Mouse (Mus musculus) midbrain, embryonic 12.5 days (tissue): Measurements from ENCODE around the gene Khnyn. TPM values are rescaled to one million over a fixed set of nuclear protein-coding genes. Genes with fewer than 3 reads are reported as not detected.

Experiments used
- ATAC-seq: fragments of 200-750 bp; cut with Nextera tagmentation; 2 replicates; pipeline ENCODE4 v1.8.0; 2017; ENCODE audit warnings: low read depth, moderate TSS enrichment, moderate library complexity; ENCODE audit not compliant: low FRiP score
- H3K27ac ChIP-seq: fragments of 300-500 bp; sonication (generic); replicated peaks from 2 replicates; pipeline ENCODE4 v1.5.1; 2016; ENCODE audit warnings: mild to moderate bottlenecking
- H3K27me3 ChIP-seq: fragments of 300-500 bp; sonication (generic); 2 replicates; pipeline ENCODE4 v1.6.1; 2016; ENCODE audit warnings: mild to moderate bottlenecking
- H3K36me3 ChIP-seq: fragments of 300-500 bp; sonication (generic); 2 replicates; pipeline ENCODE4 v1.6.1; 2016
- H3K4me1 ChIP-seq: fragments of 300-500 bp; sonication (generic); 2 replicates; pipeline ENCODE4 v1.6.1; 2016
- H3K4me2 ChIP-seq: fragments of 300-500 bp; sonication (generic); replicated peaks from 2 replicates; pipeline ENCODE4 v1.6.1; 2016; ENCODE audit warnings: mild to moderate bottlenecking, moderate library complexity
- H3K4me3 ChIP-seq: fragments of 300-500 bp; sonication (generic); 2 replicates; pipeline ENCODE4 v1.5.1; 2016; ENCODE audit warnings: mild to moderate bottlenecking
- H3K9ac ChIP-seq: fragments of 300-500 bp; sonication (generic); replicated peaks from 2 replicates; pipeline ENCODE4 v1.6.1; 2016; ENCODE audit warnings: mild to moderate bottlenecking, moderate library complexity
- H3K9me3 ChIP-seq: fragments of 300-500 bp; sonication (generic); 2 replicates; pipeline ENCODE4 v1.6.1; 2016; ENCODE audit warnings: mild to moderate bottlenecking
- WGBS: fragments of 180-500 bp; shearing (Covaris S2); methylation state at CpG from one replicate; pipeline ENCODE4 v1.1.7; 2016; 5-methylcytosine and 5-hydroxymethylcytosine counted together
- polyA plus RNA-seq: library from polyadenylated mRNA; unstranded; fragments of >200 nt; fragmentation: Nextera tagmentation; extraction: Ambion mirVana; gene quantifications from 2 replicates; pipeline ENCODE4 v1.2.1, GENCODE M21; 2016

Gene Khnyn
- polyA plus RNA-seq, 1 experiment from 2014 or later: 21.5 TPM

DNA sequence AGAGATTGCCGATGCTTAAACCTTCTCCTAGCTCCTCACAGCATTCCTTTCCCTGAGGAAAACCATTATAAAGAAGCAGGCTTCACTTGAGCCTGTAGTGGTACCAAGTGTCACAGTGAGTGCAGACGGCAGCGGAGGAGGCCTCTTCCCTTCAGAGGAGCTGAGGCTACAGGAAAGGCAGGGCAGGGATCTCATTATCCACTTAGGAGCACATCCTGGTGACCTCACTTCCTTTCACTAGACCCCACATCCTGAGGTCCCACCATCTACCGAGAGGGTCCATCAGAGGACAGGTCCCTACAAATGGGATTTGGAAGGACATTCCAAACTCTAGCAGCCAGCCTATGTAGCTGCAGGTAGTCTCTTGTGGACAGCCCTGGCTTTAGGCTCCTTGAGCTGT lies 27.2 kb upstream of the Khnyn start:
- Histone ChIP-seq H3K4me1 (peaks cover 63% of the 10 kb centered on the region), H3K4me3 (no peak overlapping the region)

GRCm38 (mm10) chr14:55862186-55862585 lies 22.6 kb upstream of the Khnyn start:
- no peak overlapping the region; the same call in 1 of the 2 replicates for H3K27ac ChIP-seq
- ATAC-seq: no peak
- H3K4me2 ChIP-seq: no peak overlapping the region
- H3K36me3 ChIP-seq: peaks cover 45% of the 10 kb centered on the region
- no peaks in the 10 kb centered on the region for H3K27me3 ChIP-seq
- WGBS: 77% methylated on average over 6 of the region's 6 CpGs
- H3K4me1 ChIP-seq: peaks cover 25% of the 10 kb centered on the region
- H3K9ac ChIP-seq: no peak overlapping the region
- no peaks in the 10 kb centered on the region for H3K9me3 ChIP-seq
- no peak overlapping the region for H3K4me3 ChIP-seq

More for the DNA sequence above, 27.2 kb upstream of the Khnyn start:
- no peak overlapping the region for H3K4me2 ChIP-seq
- H3K27ac ChIP-seq: no peak overlapping the region
- H3K36me3 ChIP-seq: peaks cover 14% of the 10 kb centered on the region; the same call in 1 of the 2 replicates
- no peaks in the 10 kb centered on the region for H3K9me3 ChIP-seq
- H3K27me3 ChIP-seq: no peaks in the 10 kb centered on the region
- ATAC-seq: no peak
- WGBS: 72% methylated on average over 4 of the region's 4 CpGs
- no peak overlapping the region for H3K9ac ChIP-seq

GRCm38 (mm10) chr14:55862970-55863369 lies 21.8 kb upstream of the Khnyn start:
- no peaks in the 10 kb centered on the region for H3K27me3 ChIP-seq
- peaks cover 49% of the 10 kb centered on the region for H3K36me3 ChIP-seq
- H3K4me2 ChIP-seq: no peak overlapping the region
- no peak overlapping the region for H3K4me3 ChIP-seq
- no peak overlapping the region; the same call in 1 of the 2 replicates for H3K27ac ChIP-seq
- H3K9ac ChIP-seq: no peak overlapping the region
- 88% methylated on average over 10 of the region's 10 CpGs for WGBS
- H3K9me3 ChIP-seq: no peaks in the 10 kb centered on the region
- no peak for ATAC-seq
- H3K4me1 ChIP-seq: peaks cover 17% of the 10 kb centered on the region

GRCm38 (mm10) chr14:55863773-55864172 lies 21.0 kb upstream of the Khnyn start:
- Histone ChIP-seq H3K4me1 (peaks cover 15% of the 10 kb centered on the region; the same call in 1 of the 2 replicates), H3K36me3 (peaks cover 54% of the 10 kb centered on the region), H3K9ac (no peak overlapping the region), H3K9me3 (no peaks in the 10 kb centered on the region), H3K27ac (no peak overlapping the region; the same call in 1 of the 2 replicates), H3K4me2 (no peak overlapping the region), H3K4me3 (no peak overlapping the region), H3K27me3 (no peaks in the 10 kb centered on the region)
- WGBS: 29% methylated on average over 7 of the region's 7 CpGs
- ATAC-seq: peak; percentile 55; the same call in 1 of the 2 replicates

DNA sequence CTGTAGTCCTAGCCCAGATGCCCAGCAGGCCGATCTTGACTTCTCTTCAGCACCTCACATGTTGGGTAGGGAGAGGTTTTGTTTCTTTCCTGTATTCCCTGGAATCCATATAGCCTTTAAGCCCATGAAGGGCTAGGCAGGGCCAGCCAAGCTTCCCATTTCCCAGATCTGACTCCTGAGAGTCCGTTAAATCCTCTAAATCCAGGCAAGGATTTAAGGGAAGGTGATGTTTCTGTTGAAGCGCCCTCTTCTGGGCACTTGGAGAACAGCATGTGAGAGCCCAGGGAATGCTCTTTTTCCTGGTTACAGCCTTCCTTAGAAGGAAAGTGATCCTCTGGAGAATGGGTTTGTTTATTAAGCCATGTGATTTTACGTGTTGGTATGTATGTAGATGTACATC lies 17.8 kb upstream of the Khnyn start:
- peaks cover 5% of the 10 kb centered on the region; the same call in 1 of the 2 replicates for H3K4me1 ChIP-seq
- ATAC-seq: no peak
- no peak overlapping the region for H3K4me2 ChIP-seq
- peaks cover 79% of the 10 kb centered on the region for H3K36me3 ChIP-seq
- no peaks in the 10 kb centered on the region for H3K27me3 ChIP-seq
- no peak overlapping the region for H3K4me3 ChIP-seq
- H3K27ac ChIP-seq: no peak overlapping the region
- H3K9ac ChIP-seq: no peak overlapping the region
- H3K9me3 ChIP-seq: no peaks in the 10 kb centered on the region
- WGBS: 37% methylated on average over 4 of the region's 4 CpGs

- Histone ChIP-seq H3K4me1 (peaks cover 2% of the 10 kb centered on the region; the same call in 1 of the 2 replicates), H3K4me3 (no peak overlapping the region), H3K9ac (no peak overlapping the region), H3K4me2 (no peak overlapping the region), H3K27ac (no peak overlapping the region), H3K36me3 (peaks cover 84% of the 10 kb centered on the region), H3K9me3 (no peaks in the 10 kb centered on the region), H3K27me3 (no peaks in the 10 kb centered on the region)
- WGBS: 89% methylated on average over 14 of the region's 14 CpGs
- no peak for ATAC-seq
Measured at GRCm38 (mm10) chr14:55868230-55869026, 16.3 kb upstream of the Khnyn start.

- no peak for ATAC-seq
- no peak overlapping the region for H3K4me3 ChIP-seq
- no peaks in the 10 kb centered on the region for H3K27me3 ChIP-seq
- no peak overlapping the region for H3K9ac ChIP-seq
- H3K27ac ChIP-seq: no peak overlapping the region
- H3K9me3 ChIP-seq: no peaks in the 10 kb centered on the region
- H3K4me2 ChIP-seq: no peak overlapping the region
- H3K4me1 ChIP-seq: peaks cover 12% of the 10 kb centered on the region; the same call in 1 of the 2 replicates
- peaks cover 77% of the 10 kb centered on the region for H3K36me3 ChIP-seq
- 94% methylated on average over 6 of the region's 6 CpGs for WGBS
Measured at GRCm38 (mm10) chr14:55869538-55869937, 15.2 kb upstream of the Khnyn start.

- H3K27me3 ChIP-seq: no peaks in the 10 kb centered on the region
- peaks cover 53% of the 10 kb centered on the region for H3K36me3 ChIP-seq
- no peak overlapping the region for H3K4me3 ChIP-seq
- no peak overlapping the region for H3K9ac ChIP-seq
- no peaks in the 10 kb centered on the region for H3K9me3 ChIP-seq
- H3K4me1 ChIP-seq: peaks cover 12% of the 10 kb centered on the region; the same call in 1 of the 2 replicates
- 91% methylated on average over 12 of the region's 12 CpGs for WGBS
- no peak overlapping the region for H3K4me2 ChIP-seq
- ATAC-seq: no peak
- H3K27ac ChIP-seq: no peak overlapping the region
Measured at GRCm38 (mm10) chr14:55872039-55872438, 12.7 kb upstream of the Khnyn start.

DNA sequence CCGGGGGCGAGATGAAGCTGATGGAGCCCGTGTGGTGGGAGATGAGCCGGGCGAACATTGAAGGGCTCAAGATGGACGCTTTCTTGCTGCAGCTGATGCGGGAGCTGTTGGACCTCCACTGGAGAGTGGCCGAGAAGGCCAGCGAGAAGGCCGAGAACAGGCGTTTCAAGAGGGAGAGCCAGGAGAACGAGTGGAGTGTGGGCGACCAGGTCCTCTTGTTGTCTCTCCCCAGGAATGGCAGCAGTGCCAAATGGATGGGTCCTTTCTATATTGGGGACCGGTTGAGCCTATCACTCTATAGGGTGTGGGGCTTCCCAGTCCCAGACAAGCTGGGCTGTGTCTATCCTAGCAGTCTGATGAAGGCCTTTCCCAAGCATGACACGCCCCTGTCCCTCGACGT lies 12.2 kb upstream of the Khnyn start:
- no peaks in the 10 kb centered on the region for H3K9me3 ChIP-seq
- no peak for ATAC-seq
- no peak overlapping the region for H3K9ac ChIP-seq
- H3K36me3 ChIP-seq: peaks cover 52% of the 10 kb centered on the region
- peaks cover 12% of the 10 kb centered on the region; the same call in 1 of the 2 replicates for H3K4me1 ChIP-seq
- 91% methylated on average over 17 of the region's 17 CpGs for WGBS
- H3K4me2 ChIP-seq: no peak overlapping the region
- H3K27ac ChIP-seq: no peak overlapping the region
- H3K4me3 ChIP-seq: no peak overlapping the region
- no peaks in the 10 kb centered on the region for H3K27me3 ChIP-seq

- Histone ChIP-seq H3K27ac (peak overlapping the region; percentile 56; the same call in 1 of the 2 replicates), H3K4me2 (no peak overlapping the region), H3K9ac (0 out of 2 replicates have a peak overlapping the region, but pooled peaks have one; percentile 7), H3K4me3 (no peak overlapping the region), H3K4me1 (peaks cover 12% of the 10 kb centered on the region; the same call in 1 of the 2 replicates), H3K9me3 (no peaks in the 10 kb centered on the region), H3K36me3 (peaks cover 45% of the 10 kb centered on the region), H3K27me3 (no peaks in the 10 kb centered on the region)
- ATAC-seq: peak; percentile 20; the same call in 1 of the 2 replicates
- 79% methylated on average over 8 of the region's 8 CpGs for WGBS
Measured at GRCm38 (mm10) chr14:55873242-55873713, 11.5 kb upstream of the Khnyn start.

DNA sequence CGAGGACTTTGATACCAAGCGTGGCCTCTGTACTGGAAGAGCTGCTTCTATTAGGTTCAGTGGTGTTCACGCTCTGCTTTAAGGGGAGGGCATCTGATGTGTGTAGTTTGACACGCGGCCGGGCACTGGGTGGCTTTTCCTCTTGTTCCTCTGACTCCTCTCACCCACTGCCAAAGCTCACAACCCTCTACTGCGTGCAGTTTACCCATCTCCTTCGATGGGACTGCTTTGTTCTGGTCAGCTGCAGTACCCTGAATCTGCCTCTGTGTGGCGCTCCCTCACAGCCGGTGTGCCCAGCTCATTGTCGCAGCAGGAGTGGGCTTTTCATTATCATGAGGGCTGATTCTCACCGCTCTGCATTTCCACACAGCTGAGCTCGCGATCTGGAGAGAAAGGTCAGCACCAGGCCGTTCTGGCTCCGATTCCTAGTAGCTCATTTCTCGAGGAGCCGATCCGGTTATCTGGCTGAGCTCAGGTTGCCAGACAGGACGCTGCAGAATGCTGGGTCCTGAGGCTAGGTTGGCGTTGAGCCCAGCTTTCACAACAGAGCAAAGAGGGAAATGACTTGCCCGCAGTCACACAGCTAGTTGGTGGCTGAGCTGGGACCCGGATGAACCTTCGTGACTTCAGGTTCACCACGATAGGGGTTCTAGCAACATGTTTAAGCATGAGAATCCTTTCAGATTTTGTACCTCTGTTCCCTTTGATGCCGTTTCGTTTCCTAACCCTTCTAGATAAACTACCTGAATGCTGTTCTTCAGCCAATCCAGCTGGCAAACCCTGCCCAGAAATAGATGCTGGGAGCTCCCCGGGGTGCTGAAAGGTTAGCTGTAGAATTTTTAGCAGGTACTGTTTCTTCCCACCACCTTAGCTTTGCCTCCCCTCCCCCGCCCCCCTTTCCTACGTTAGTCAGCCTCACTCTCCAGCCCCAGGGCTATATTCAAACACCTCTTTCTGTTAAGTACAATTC lies 10.7 kb upstream of the Khnyn start:
- H3K9ac ChIP-seq: peak overlapping the region; percentile 7; the same call in 1 of the 2 replicates
- no peaks in the 10 kb centered on the region for H3K27me3 ChIP-seq
- ATAC-seq: peak; percentile 71
- H3K4me3 ChIP-seq: peak overlapping the region; percentile 15
- WGBS: 15% methylated on average over 30 of the region's 30 CpGs
- H3K4me2 ChIP-seq: peak overlapping the region; percentile 36
- H3K9me3 ChIP-seq: no peaks in the 10 kb centered on the region
- peak overlapping the region; percentile 56 for H3K27ac ChIP-seq
- H3K36me3 ChIP-seq: peaks cover 38% of the 10 kb centered on the region
- peaks cover 12% of the 10 kb centered on the region; the same call in 1 of the 2 replicates for H3K4me1 ChIP-seq
